Mouse (Mus musculus) neural tube, embryonic 13.5 days (tissue): ENCODE data around the gene Thra. TPM values are rescaled to one million over a fixed set of nuclear protein-coding genes. Genes with fewer than 3 reads are reported as not detected.

Experiments used
- ATAC-seq: fragments of 200-750 bp; cut with Nextera tagmentation; 2 replicates; pipeline ENCODE4 v1.8.0; 2017; ENCODE audit warnings: low read depth, mild to moderate bottlenecking, moderate TSS enrichment, moderate library complexity
- H3K27ac ChIP-seq: fragments of 300-500 bp; sonication (generic); replicated peaks from 2 replicates; pipeline ENCODE4 v1.5.1; 2015; ENCODE audit warnings: moderate library complexity, mild to moderate bottlenecking, inconsistent platforms
- H3K27me3 ChIP-seq: fragments of 300-500 bp; sonication (generic); 2 replicates; pipeline ENCODE4 v1.6.1; 2015; ENCODE audit warnings: mild to moderate bottlenecking, inconsistent platforms
- H3K36me3 ChIP-seq: fragments of 300-500 bp; sonication (generic); 2 replicates; pipeline ENCODE4 v1.6.1; 2015; ENCODE audit warnings: mild to moderate bottlenecking, inconsistent platforms
- H3K4me1 ChIP-seq: fragments of 300-500 bp; sonication (generic); replicated peaks from 2 replicates; pipeline ENCODE4 v1.6.1; 2015; ENCODE audit warnings: inconsistent platforms
- H3K4me2 ChIP-seq: fragments of 300-500 bp; sonication (generic); 2 replicates; pipeline ENCODE4 v1.6.1; 2015; ENCODE audit warnings: inconsistent platforms, mild to moderate bottlenecking, moderate library complexity
- H3K4me3 ChIP-seq: fragments of 300-500 bp; sonication (generic); 2 replicates; pipeline ENCODE4 v1.5.1; 2015; ENCODE audit warnings: mild to moderate bottlenecking, inconsistent platforms
- H3K9ac ChIP-seq: fragments of 300-500 bp; sonication (generic); 2 replicates; pipeline ENCODE4 v1.6.1; 2015; ENCODE audit warnings: moderate library complexity, mild to moderate bottlenecking, inconsistent platforms
- H3K9me3 ChIP-seq: fragments of 300-500 bp; sonication (generic); 2 replicates; pipeline ENCODE4 v1.6.1; 2016; ENCODE audit warnings: inconsistent platforms
- WGBS: fragments of 180-500 bp; shearing (Covaris S2); methylation state at CpG from one replicate; pipeline ENCODE4 v1.1.7; 2015; 5-methylcytosine and 5-hydroxymethylcytosine counted together
- polyA plus RNA-seq: library from polyadenylated mRNA; unstranded; fragments of >200 nt; fragmentation: Nextera tagmentation; extraction: Ambion mirVana; gene quantifications from 2 replicates; pipeline ENCODE4 v1.2.1, GENCODE M21; 2015

Gene Thra
- polyA plus RNA-seq, 1 experiment from 2014 or later, result 94.4 TPM

GRCm38 (mm10) chr11:98740026-98740392, 429 bp upstream of the Thra start:
- peak overlapping the region; percentile 94 for H3K4me3 ChIP-seq
- H3K4me1 ChIP-seq, result peaks cover 59% of the 10 kb centered on the region
- H3K27me3 ChIP-seq, result no peaks in the 10 kb centered on the region
- peak overlapping the region; percentile 96 for H3K4me2 ChIP-seq
- H3K9ac ChIP-seq, result peak overlapping the region; percentile 99
- H3K27ac ChIP-seq, result peak overlapping the region; percentile 99
- no peaks in the 10 kb centered on the region for H3K9me3 ChIP-seq
- WGBS, result 5% methylated on average over 8 of the region's 8 CpGs
- 0 out of 2 replicates have a peak, but pooled peaks have one; percentile 3 for ATAC-seq
- H3K36me3 ChIP-seq, result no peaks in the 10 kb centered on the region

GRCm38 (mm10) chr11:98741051-98741620, 698 bp downstream of the Thra start:
- H3K9ac ChIP-seq, result peak overlapping the region; percentile 99
- peak overlapping the region; percentile 94 for H3K4me3 ChIP-seq
- peak overlapping the region; percentile 96 for H3K4me2 ChIP-seq
- H3K9me3 ChIP-seq, result no peaks in the 10 kb centered on the region
- H3K36me3 ChIP-seq, result no peaks in the 10 kb centered on the region
- WGBS, result under 1% methylated on average over 17 of the region's 17 CpGs
- ATAC-seq, result 0 out of 2 replicates have a peak, but pooled peaks have one; percentile 1
- H3K27me3 ChIP-seq, result no peaks in the 10 kb centered on the region
- peaks cover 70% of the 10 kb centered on the region for H3K4me1 ChIP-seq
- H3K27ac ChIP-seq, result peak overlapping the region; percentile 99

- Histone ChIP-seq H3K9ac (peak overlapping the region; percentile 99), H3K4me1 (peaks cover 77% of the 10 kb centered on the region), H3K36me3 (no peaks in the 10 kb centered on the region), H3K4me3 (peak overlapping the region; percentile 94), H3K27ac (peak overlapping the region; percentile 99), H3K27me3 (no peaks in the 10 kb centered on the region), H3K4me2 (peak overlapping the region; percentile 96), H3K9me3 (no peaks in the 10 kb centered on the region)
- peak; percentile 73 for ATAC-seq
- WGBS, result under 1% methylated on average over 60 of the region's 86 CpGs
Observed at GRCm38 (mm10) chr11:98741622-98742396, 1.4 kb downstream of the Thra start.

GRCm38 (mm10) chr11:98742397-98743291, 2.2 kb downstream of the Thra start:
- peak overlapping the region; percentile 94 for H3K4me3 ChIP-seq
- peak overlapping the region; percentile 99 for H3K9ac ChIP-seq
- no peaks in the 10 kb centered on the region for H3K36me3 ChIP-seq
- H3K27me3 ChIP-seq, result no peaks in the 10 kb centered on the region
- WGBS, result under 1% methylated on average over 16 of the region's 21 CpGs
- H3K9me3 ChIP-seq, result no peaks in the 10 kb centered on the region
- peak overlapping the region; percentile 96 for H3K4me2 ChIP-seq
- peak; percentile 13 for ATAC-seq
- peak overlapping the region; percentile 99 for H3K27ac ChIP-seq
- H3K4me1 ChIP-seq, result peaks cover 84% of the 10 kb centered on the region

- 7% methylated on average over 9 of the region's 9 CpGs for WGBS
- Histone ChIP-seq H3K4me3 (peak overlapping the region; percentile 94), H3K4me2 (peak overlapping the region; percentile 96), H3K27me3 (no peaks in the 10 kb centered on the region), H3K36me3 (no peaks in the 10 kb centered on the region), H3K9ac (peak overlapping the region; percentile 99), H3K9me3 (no peaks in the 10 kb centered on the region), H3K27ac (peak overlapping the region; percentile 99), H3K4me1 (peaks cover 85% of the 10 kb centered on the region)
- no peak for ATAC-seq
Observed at GRCm38 (mm10) chr11:98743655-98744345, 3.4 kb downstream of the Thra start.

- H3K4me1 ChIP-seq, result peaks cover 87% of the 10 kb centered on the region
- H3K27me3 ChIP-seq, result no peaks in the 10 kb centered on the region
- ATAC-seq, result no peak
- H3K9ac ChIP-seq, result peak overlapping the region; percentile 99
- 33% methylated on average over 7 of the region's 7 CpGs for WGBS
- H3K36me3 ChIP-seq, result no peaks in the 10 kb centered on the region
- peak overlapping the region; percentile 94 for H3K4me3 ChIP-seq
- H3K27ac ChIP-seq, result peak overlapping the region; percentile 99
- peak overlapping the region; percentile 96 for H3K4me2 ChIP-seq
- H3K9me3 ChIP-seq, result no peaks in the 10 kb centered on the region
Observed at GRCm38 (mm10) chr11:98744456-98745019, 4.1 kb downstream of the Thra start.

DNA sequence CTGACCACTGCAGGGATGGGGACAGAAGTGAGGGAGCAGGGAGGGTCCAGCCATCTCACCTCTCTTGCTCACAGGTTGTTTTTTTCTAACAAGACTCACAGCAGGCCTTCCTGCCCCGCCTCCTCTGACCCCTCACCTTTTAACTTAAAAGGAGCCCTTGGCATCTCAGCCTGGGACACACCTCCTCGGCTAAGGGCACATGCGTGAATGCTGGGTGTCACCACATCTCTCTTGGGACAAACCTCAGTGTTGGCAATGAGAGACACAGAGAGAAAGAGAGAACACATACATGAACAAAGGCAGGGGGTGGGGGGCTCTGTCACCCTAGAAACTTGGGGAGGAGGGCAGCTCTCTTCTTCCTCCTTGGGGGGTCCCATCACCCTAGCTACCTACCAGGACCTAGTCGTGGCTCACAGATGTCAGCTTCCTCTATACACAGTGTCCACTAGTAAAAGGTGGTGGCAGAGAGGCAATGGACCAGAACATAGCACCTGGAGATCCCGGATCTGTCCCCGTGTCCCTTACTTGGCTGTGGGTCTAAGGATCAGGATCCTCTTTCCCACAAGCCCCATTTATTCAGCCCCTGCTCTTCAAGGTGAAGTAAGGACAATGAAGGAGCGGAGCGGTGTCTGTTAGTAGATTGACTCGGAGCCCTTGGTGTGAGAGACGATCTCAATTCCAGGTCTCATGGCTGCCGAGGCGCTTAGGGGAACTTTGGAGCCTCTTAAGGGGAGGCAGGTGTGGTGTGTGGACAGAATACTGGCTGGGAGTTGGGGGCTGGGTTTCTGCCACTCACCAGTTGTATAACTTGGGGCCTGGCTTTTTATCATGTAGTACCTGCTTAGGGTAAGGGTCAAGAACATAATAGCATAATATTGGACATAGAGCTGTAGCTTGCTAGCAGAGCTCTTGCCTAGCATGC, 5.8 kb downstream of the Thra start:
- no peak for ATAC-seq
- peak overlapping the region; percentile 57 for H3K9ac ChIP-seq
- no peaks in the 10 kb centered on the region for H3K9me3 ChIP-seq
- no peaks in the 10 kb centered on the region for H3K36me3 ChIP-seq
- peak overlapping the region; percentile 94 for H3K4me3 ChIP-seq
- H3K4me1 ChIP-seq, result peaks cover 87% of the 10 kb centered on the region
- no peaks in the 10 kb centered on the region for H3K27me3 ChIP-seq
- H3K27ac ChIP-seq, result peak overlapping the region; percentile 98
- 43% methylated on average over 12 of the region's 12 CpGs for WGBS
- H3K4me2 ChIP-seq, result peak overlapping the region; percentile 96

GRCm38 (mm10) chr11:98746855-98747693, 6.6 kb downstream of the Thra start:
- Histone ChIP-seq H3K4me1 (peaks cover 94% of the 10 kb centered on the region), H3K9ac (peak overlapping the region; percentile 57), H3K36me3 (no peaks in the 10 kb centered on the region), H3K9me3 (no peaks in the 10 kb centered on the region), H3K27ac (peak overlapping the region; percentile 98), H3K27me3 (no peaks in the 10 kb centered on the region), H3K4me2 (peak overlapping the region; percentile 96), H3K4me3 (peak overlapping the region; percentile 94)
- 4% methylated on average over 19 of the region's 19 CpGs for WGBS
- peak; percentile 37; the same call in 1 of the 2 replicates for ATAC-seq

GRCm38 (mm10) chr11:98747804-98748505, 7.5 kb downstream of the Thra start:
- peaks cover 99% of the 10 kb centered on the region for H3K4me1 ChIP-seq
- H3K27ac ChIP-seq, result peak overlapping the region; percentile 98
- H3K36me3 ChIP-seq, result no peaks in the 10 kb centered on the region; the same call in 1 of the 2 replicates
- ATAC-seq, result no peak
- peak overlapping the region; percentile 25 for H3K4me3 ChIP-seq
- H3K4me2 ChIP-seq, result peak overlapping the region; percentile 96
- H3K27me3 ChIP-seq, result no peaks in the 10 kb centered on the region
- H3K9me3 ChIP-seq, result no peaks in the 10 kb centered on the region
- 17% methylated on average over 6 of the region's 6 CpGs for WGBS
- peak overlapping the region; percentile 76 for H3K9ac ChIP-seq
